Mouse (Mus musculus): ENCODE results near the gene Prss50. TPM values are rescaled to one million over a fixed set of nuclear protein-coding genes. Genes with fewer than 3 reads are reported as not detected.

The Prss50 gene
- polyA plus RNA-seq, 2 experiments: 7.9 to 14.9 TPM

DNA sequence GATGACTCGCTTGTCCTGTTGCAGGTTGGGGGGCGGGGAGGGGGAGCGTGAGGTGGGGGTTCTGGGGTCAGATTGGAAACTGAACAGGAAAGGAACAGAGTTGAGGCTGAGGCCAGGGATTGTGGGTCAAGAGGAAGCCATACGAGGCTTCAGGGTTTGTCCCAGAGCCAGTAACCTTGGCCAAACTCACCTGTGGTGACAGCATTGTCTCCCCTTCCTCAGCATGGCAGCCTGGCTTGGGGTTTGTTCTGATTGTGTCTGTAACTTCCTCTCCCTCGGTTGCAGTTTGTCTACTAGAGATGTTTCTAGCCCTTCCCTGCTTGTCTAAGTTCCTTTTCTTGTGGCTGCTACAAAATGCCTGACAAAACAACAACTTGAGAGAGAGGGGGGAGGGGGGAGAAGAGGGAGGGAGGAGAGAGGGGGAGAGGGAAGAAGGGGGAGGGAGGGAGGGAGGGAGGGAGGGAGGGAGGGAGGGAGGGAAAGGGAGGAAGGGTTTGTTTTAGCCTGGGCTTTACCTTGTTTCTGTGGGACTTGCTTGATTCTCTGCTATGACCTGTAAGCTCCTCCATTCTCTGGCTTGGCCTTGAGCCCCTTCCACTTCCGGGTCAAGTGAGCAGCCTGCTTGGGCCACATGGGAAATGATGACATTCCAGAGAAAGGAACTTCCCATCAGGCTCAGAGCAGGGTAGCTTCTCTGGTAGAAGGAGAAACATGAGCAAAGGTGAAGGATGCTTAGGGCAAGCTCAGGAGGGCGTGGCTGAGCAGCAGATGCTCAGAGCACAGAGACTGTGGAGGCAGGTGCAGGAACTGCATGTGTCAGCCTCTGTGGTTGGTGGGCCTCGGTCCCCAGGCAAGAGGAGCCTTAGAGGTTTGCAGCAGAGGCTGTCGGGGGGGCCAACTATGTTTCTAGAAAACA, 29.9 kb downstream of the Prss50 start:
- TF ChIP-seq CTCF (IDR thresholded peaks at IDR 0.05; ENCODE audit: low read depth): no peak
- TF ChIP-seq EP300 (IDR thresholded peaks at IDR 0.05; ENCODE audit: low read depth): no peak
- Histone ChIP-seq H3K9ac (replicated peaks) (no peak overlapping the region), H3K4me2 (ENCODE audit: low read depth) (no peak overlapping the region)

GRCm38 (mm10) chr9:110888935-110889334, 31.2 kb downstream of the Prss50 start:
- no peaks in the 10 kb centered on the region for H3K27me3 ChIP-seq (ENCODE audit: control insufficient read depth, insufficient read depth, low read length)
- 72% methylated on average over 14 of the region's 14 CpGs for WGBS (ENCODE audit: insufficient replicate concordance)
- DNase-seq (ENCODE audit: low read depth in 3 of 3, low spot score in 3 of 3) (no peak), ATAC-seq (ENCODE audit: insufficient read depth) (no peak)
- H3K9ac ChIP-seq (replicated peaks): no peak overlapping the region
- TF ChIP-seq CTCF (IDR thresholded peaks at IDR 0.05; ENCODE audit: low read depth) (no peak), EP300 (IDR thresholded peaks at IDR 0.05; ENCODE audit: low read depth) (no peak)
- H3K9me3 ChIP-seq (ENCODE audit: control insufficient read depth, low read length): no peaks in the 10 kb centered on the region
- H3K36me3 ChIP-seq (replicated peaks; ENCODE audit: control insufficient read depth, insufficient read depth, low read depth): no peaks in the 10 kb centered on the region
- no peak overlapping the region for H3K4me2 ChIP-seq (ENCODE audit: low read depth)
- H3K4me3 ChIP-seq (ENCODE audit: insufficient read depth in 1 of 2, low read depth in 2 of 2, low read length in 2 of 2): no peak overlapping the region
- no peak overlapping the region for H3K27ac ChIP-seq
- H3K4me1 ChIP-seq (replicated peaks; ENCODE audit: control insufficient read depth in 2 of 2, insufficient read depth in 2 of 2, low read length in 1 of 2): peaks cover 0 to 3% of the 10 kb centered on the region in 2 experiments; a peak in 1 of 4 replicates

More for the DNA sequence above, 29.9 kb downstream of the Prss50 start:
- H3K27ac ChIP-seq: no peak overlapping the region
- H3K9me3 ChIP-seq (ENCODE audit: control insufficient read depth, low read length): no peaks in the 10 kb centered on the region
- WGBS (ENCODE audit: insufficient replicate concordance): 41% methylated on average over 9 of the region's 9 CpGs
- no peak overlapping the region for H3K4me3 ChIP-seq (ENCODE audit: insufficient read depth in 1 of 2, low read depth in 2 of 2, low read length in 2 of 2)
- ATAC-seq (ENCODE audit: insufficient read depth) (no peak), DNase-seq (ENCODE audit: low read depth in 3 of 3, low spot score in 3 of 3) (no peak)
- no peaks in the 10 kb centered on the region for H3K36me3 ChIP-seq (replicated peaks; ENCODE audit: control insufficient read depth, insufficient read depth, low read depth)
- H3K4me1 ChIP-seq (replicated peaks; ENCODE audit: control insufficient read depth in 2 of 2, insufficient read depth in 2 of 2, low read length in 1 of 2): peaks cover 0 to 3% of the 10 kb centered on the region in 2 experiments; a peak in 1 of 4 replicates
- H3K27me3 ChIP-seq (ENCODE audit: control insufficient read depth, insufficient read depth, low read length): no peaks in the 10 kb centered on the region

- WGBS (ENCODE audit: insufficient replicate concordance): 14% methylated on average over 21 of the region's 21 CpGs
- ATAC-seq (ENCODE audit: insufficient read depth) (peak; percentile 42), DNase-seq (ENCODE audit: low read depth in 3 of 3, low spot score in 3 of 3) (no peak)
- Histone ChIP-seq H3K9me3 (ENCODE audit: control insufficient read depth, low read length) (no peaks in the 10 kb centered on the region), H3K4me3 (ENCODE audit: insufficient read depth in 1 of 2, low read depth in 2 of 2, low read length in 2 of 2) (no peak overlapping the region), H3K4me1 (replicated peaks; ENCODE audit: control insufficient read depth in 2 of 2, insufficient read depth in 2 of 2, low read length in 1 of 2) (peaks cover 0 to 3% of the 10 kb centered on the region in 2 experiments; a peak in 1 of 4 replicates), H3K9ac (replicated peaks) (no peak overlapping the region), H3K4me2 (ENCODE audit: low read depth) (0 out of 2 replicates have a peak overlapping the region, but pooled peaks have one; percentile 2), H3K27me3 (ENCODE audit: control insufficient read depth, insufficient read depth, low read length) (no peaks in the 10 kb centered on the region), H3K27ac (no peak overlapping the region), H3K36me3 (replicated peaks; ENCODE audit: control insufficient read depth, insufficient read depth, low read depth) (no peaks in the 10 kb centered on the region)
- TF ChIP-seq CTCF (IDR thresholded peaks at IDR 0.05; ENCODE audit: low read depth) (peak; percentile 71), EP300 (IDR thresholded peaks at IDR 0.05; ENCODE audit: low read depth) (no peak)
Measured at GRCm38 (mm10) chr9:110890026-110890783, 32.4 kb downstream of the Prss50 start.

DNA sequence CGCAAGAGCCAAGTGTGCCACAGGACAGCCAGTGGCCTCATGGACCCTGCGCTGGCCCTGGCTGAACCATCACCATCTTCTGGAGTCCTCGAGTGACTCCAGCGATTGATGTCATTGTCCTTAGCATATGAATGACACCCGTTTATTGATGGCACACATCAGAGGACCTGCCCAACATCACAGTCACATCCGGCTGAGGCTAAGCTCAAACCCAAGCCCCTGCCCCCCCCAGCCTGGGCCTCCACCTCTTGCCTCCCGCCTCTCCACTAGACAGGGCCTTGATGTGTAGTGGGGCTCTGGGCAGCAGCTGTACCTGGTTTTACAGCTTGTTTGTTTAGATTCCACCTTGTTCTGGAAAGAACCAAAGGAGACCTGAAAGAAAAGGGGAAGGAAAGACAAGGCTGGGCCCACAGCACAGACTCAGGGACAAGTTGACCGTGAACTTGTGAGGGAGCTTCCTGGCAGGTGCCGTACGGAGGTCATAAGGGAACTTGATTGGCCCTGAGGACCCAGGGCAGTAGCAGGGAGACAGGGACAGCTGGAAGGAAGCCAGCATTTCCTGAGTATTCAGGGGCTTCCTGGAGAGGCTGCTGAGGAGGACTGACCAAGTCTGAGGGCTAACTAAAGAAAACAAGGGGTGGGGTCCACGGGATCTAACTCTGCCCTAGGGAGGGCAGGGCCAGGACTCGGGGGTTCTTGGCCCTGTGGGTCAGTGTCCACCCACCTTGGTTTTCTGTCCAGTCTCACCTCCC, 33.5 kb downstream of the Prss50 start:
- no peak overlapping the region for H3K27ac ChIP-seq
- H3K9ac ChIP-seq (replicated peaks): no peak overlapping the region
- H3K4me2 ChIP-seq (ENCODE audit: low read depth): no peak overlapping the region
- ATAC-seq (ENCODE audit: insufficient read depth): no peak
- no peaks in the 10 kb centered on the region for H3K9me3 ChIP-seq (ENCODE audit: control insufficient read depth, low read length)
- WGBS (ENCODE audit: insufficient replicate concordance): 40% methylated on average over 12 of the region's 12 CpGs
- H3K4me3 ChIP-seq (ENCODE audit: insufficient read depth in 1 of 2, low read depth in 2 of 2, low read length in 2 of 2): no peak overlapping the region
- no peak for TF ChIP-seq EP300 (IDR thresholded peaks at IDR 0.05; ENCODE audit: low read depth)
- no peaks in the 10 kb centered on the region for H3K36me3 ChIP-seq (replicated peaks; ENCODE audit: control insufficient read depth, insufficient read depth, low read depth)
- DNase-seq (ENCODE audit: low read depth in 3 of 3, low spot score in 3 of 3): no peak
- no peaks in the 10 kb centered on the region for H3K27me3 ChIP-seq (ENCODE audit: control insufficient read depth, insufficient read depth, low read length)
- peaks cover 0 to 3% of the 10 kb centered on the region in 2 experiments; a peak in 1 of 4 replicates for H3K4me1 ChIP-seq (replicated peaks; ENCODE audit: control insufficient read depth in 2 of 2, insufficient read depth in 2 of 2, low read length in 1 of 2)
